Mouse (Mus musculus): Measurements from ENCODE around the gene Pex11g.

- TF ChIP-seq FLI1 (IDR thresholded peaks at IDR 0.05; ENCODE audit: low read length), result no peak
- no peak for TF ChIP-seq GATA1 (IDR thresholded peaks at IDR 0.05; ENCODE audit: borderline replicate concordance, low read length)
Observed at GRCm38 (mm10) chr8:3421507-3421906, 46.0 kb downstream of the Pex11g start.

Measured in megakaryocyte, embryonic 14.5 days (primary cell).